Mouse (Mus musculus): Measurements from ENCODE around the gene Trmt2b.

- TF ChIP-seq CTCF (IDR thresholded peaks at IDR 0.05; ENCODE audit: insufficient read depth, low read length) (no peak), POLR2A (IDR thresholded peaks at IDR 0.05; ENCODE audit: borderline replicate concordance, extremely low read depth, low read depth, low read length) (no peak)
Measured at GRCm38 (mm10) chrX:134275715-134276114, 1.1 kb downstream of the Trmt2b start.

Data from lung, adult 2 months (tissue).